Mouse (Mus musculus): Measurements from ENCODE around the gene Pmpca. TPM values are rescaled to one million over a fixed set of nuclear protein-coding genes. Genes with fewer than 3 reads are reported as not detected.
A peak's percentile ranks its signal among the peaks of the same experiment; 100 is the strongest.

Pmpca gene
- polyA plus RNA-seq, 1 experiment from 2014 or later = 103 TPM

GRCm38 (mm10) chr2:26437221-26437620, 48.1 kb downstream of the Pmpca start:
- no peak for ATAC-seq (replicated peaks; ENCODE audit: insufficient number of reproducible peaks, insufficient read depth, low FRiP score, low read depth)
- Histone ChIP-seq H3K27me3 (no peaks in the 10 kb centered on the region), H3K9me3 (replicated peaks) (no peaks in the 10 kb centered on the region), H3K27ac (no peak overlapping the region), H3K36me3 (peaks cover 78% of the 10 kb centered on the region), H3K4me1 (replicated peaks) (peaks cover 13% of the 10 kb centered on the region), H3K9ac (no peak overlapping the region), H3K4me2 (no peak overlapping the region), H3K4me3 (no peak overlapping the region)
- 47% methylated on average over 4 of the region's 4 CpGs for WGBS

- H3K27ac ChIP-seq = no peak overlapping the region
- WGBS = 85% methylated on average over 7 of the region's 7 CpGs
- H3K9ac ChIP-seq = no peak overlapping the region
- no peak for ATAC-seq (replicated peaks; ENCODE audit: insufficient number of reproducible peaks, insufficient read depth, low FRiP score, low read depth)
- H3K9me3 ChIP-seq (replicated peaks) = no peaks in the 10 kb centered on the region
- H3K4me3 ChIP-seq = no peak overlapping the region
- no peak overlapping the region for H3K4me2 ChIP-seq
- no peaks in the 10 kb centered on the region for H3K27me3 ChIP-seq
- H3K4me1 ChIP-seq (replicated peaks) = peaks cover 18% of the 10 kb centered on the region
- peaks cover 69% of the 10 kb centered on the region for H3K36me3 ChIP-seq
Measured at GRCm38 (mm10) chr2:26438373-26438772, 49.2 kb downstream of the Pmpca start.

- Histone ChIP-seq H3K9me3 (replicated peaks) (no peaks in the 10 kb centered on the region), H3K27ac (no peak overlapping the region), H3K4me2 (no peak overlapping the region), H3K9ac (no peak overlapping the region), H3K4me1 (replicated peaks) (peaks cover 28% of the 10 kb centered on the region), H3K4me3 (no peak overlapping the region), H3K27me3 (no peaks in the 10 kb centered on the region), H3K36me3 (peaks cover 56% of the 10 kb centered on the region)
- no peak for ATAC-seq (replicated peaks; ENCODE audit: insufficient number of reproducible peaks, insufficient read depth, low FRiP score, low read depth)
- 82% methylated on average over 6 of the region's 6 CpGs for WGBS
Measured at GRCm38 (mm10) chr2:26439671-26440070, 50.5 kb downstream of the Pmpca start.

- 90% methylated on average over 4 of the region's 4 CpGs for WGBS
- peaks cover 31% of the 10 kb centered on the region for H3K4me1 ChIP-seq (replicated peaks)
- no peak overlapping the region for H3K4me3 ChIP-seq
- no peaks in the 10 kb centered on the region for H3K9me3 ChIP-seq (replicated peaks)
- no peak for ATAC-seq (replicated peaks; ENCODE audit: insufficient number of reproducible peaks, insufficient read depth, low FRiP score, low read depth)
- H3K27ac ChIP-seq = no peak overlapping the region
- peaks cover 41% of the 10 kb centered on the region for H3K36me3 ChIP-seq
- no peak overlapping the region for H3K4me2 ChIP-seq
- H3K9ac ChIP-seq = no peak overlapping the region
- H3K27me3 ChIP-seq = no peaks in the 10 kb centered on the region
Measured at GRCm38 (mm10) chr2:26441261-26441660, 52.1 kb downstream of the Pmpca start.

- H3K27me3 ChIP-seq = no peaks in the 10 kb centered on the region
- WGBS = 61% methylated on average over 5 of the region's 5 CpGs
- H3K4me1 ChIP-seq (replicated peaks) = peaks cover 35% of the 10 kb centered on the region
- no peak overlapping the region for H3K4me3 ChIP-seq
- no peak overlapping the region for H3K4me2 ChIP-seq
- peaks cover 41% of the 10 kb centered on the region for H3K36me3 ChIP-seq
- no peaks in the 10 kb centered on the region for H3K9me3 ChIP-seq (replicated peaks)
- H3K9ac ChIP-seq = no peak overlapping the region
- no peak overlapping the region for H3K27ac ChIP-seq
- no peak for ATAC-seq (replicated peaks; ENCODE audit: insufficient number of reproducible peaks, insufficient read depth, low FRiP score, low read depth)
Measured at GRCm38 (mm10) chr2:26441688-26442087, 52.5 kb downstream of the Pmpca start.

- no peaks in the 10 kb centered on the region for H3K9me3 ChIP-seq (replicated peaks)
- H3K27me3 ChIP-seq = no peaks in the 10 kb centered on the region
- H3K4me2 ChIP-seq = no peak overlapping the region
- H3K36me3 ChIP-seq = peaks cover 39% of the 10 kb centered on the region
- no peak for ATAC-seq (replicated peaks; ENCODE audit: insufficient number of reproducible peaks, insufficient read depth, low FRiP score, low read depth)
- no peak overlapping the region for H3K27ac ChIP-seq
- 88% methylated on average over 1 of the region's 1 CpGs for WGBS
- no peak overlapping the region for H3K9ac ChIP-seq
- H3K4me3 ChIP-seq = no peak overlapping the region
- peaks cover 39% of the 10 kb centered on the region for H3K4me1 ChIP-seq (replicated peaks)
Measured at GRCm38 (mm10) chr2:26442843-26443242, 53.7 kb downstream of the Pmpca start.

- no peak for ATAC-seq (replicated peaks; ENCODE audit: insufficient number of reproducible peaks, insufficient read depth, low FRiP score, low read depth)
- Histone ChIP-seq H3K36me3 (peaks cover 28% of the 10 kb centered on the region), H3K9me3 (replicated peaks) (no peaks in the 10 kb centered on the region), H3K27ac (peak overlapping the region; percentile 90; the same call in 1 of the 2 replicates), H3K9ac (peak overlapping the region; percentile 86), H3K4me3 (peak overlapping the region; percentile 85), H3K27me3 (no peaks in the 10 kb centered on the region), H3K4me2 (peak overlapping the region; percentile 79), H3K4me1 (replicated peaks) (peaks cover 38% of the 10 kb centered on the region)
- WGBS = 13% methylated on average over 3 of the region's 3 CpGs
Measured at GRCm38 (mm10) chr2:26443876-26444275, 54.7 kb downstream of the Pmpca start.

GRCm38 (mm10) chr2:26444368-26444767, 55.2 kb downstream of the Pmpca start:
- WGBS = 1% methylated on average over 15 of the region's 15 CpGs
- ATAC-seq (replicated peaks; ENCODE audit: insufficient number of reproducible peaks, insufficient read depth, low FRiP score, low read depth) = no peak
- H3K27ac ChIP-seq = peak overlapping the region; percentile 90
- H3K4me2 ChIP-seq = peak overlapping the region; percentile 79
- H3K9me3 ChIP-seq (replicated peaks) = no peaks in the 10 kb centered on the region
- H3K9ac ChIP-seq = peak overlapping the region; percentile 86
- peaks cover 24% of the 10 kb centered on the region for H3K36me3 ChIP-seq
- peaks cover 41% of the 10 kb centered on the region for H3K4me1 ChIP-seq (replicated peaks)
- H3K27me3 ChIP-seq = no peaks in the 10 kb centered on the region
- peak overlapping the region; percentile 85 for H3K4me3 ChIP-seq

GRCm38 (mm10) chr2:26444946-26445665, 56.0 kb downstream of the Pmpca start, which contains the start of gene Sec16a:
Gene Sec16a, minus strand, starts transcription at chr2:26445216.
- peak; percentile 93 for ATAC-seq (replicated peaks; ENCODE audit: insufficient number of reproducible peaks, insufficient read depth, low FRiP score, low read depth)
- whole genome bisulfite sequencing = under 1% methylated on average over 60 of the region's 61 CpGs
- Histone ChIP-seq H3K36me3 (peaks cover 18% of the 10 kb centered on the region), H3K9me3 (replicated peaks) (no peaks in the 10 kb centered on the region), H3K4me3 (peak within 1 kb of the TSS; percentile 85), H3K4me2 (peak within 1 kb of the TSS; percentile 79), H3K27me3 (no peaks in the 10 kb centered on the region), H3K4me1 (replicated peaks) (peaks cover 47% of the 10 kb centered on the region), H3K27ac (peak within 1 kb of the TSS; percentile 98), H3K9ac (peak within 1 kb of the TSS; percentile 86)

- WGBS = under 1% methylated on average over 44 of the region's 44 CpGs
- peaks cover 51% of the 10 kb centered on the region for H3K4me1 ChIP-seq (replicated peaks)
- H3K9ac ChIP-seq = peak overlapping the region; percentile 76
- peak overlapping the region; percentile 98 for H3K27ac ChIP-seq
- H3K4me2 ChIP-seq = peak overlapping the region; percentile 77
- peak; percentile 86 for ATAC-seq (replicated peaks; ENCODE audit: insufficient number of reproducible peaks, insufficient read depth, low FRiP score, low read depth)
- peak overlapping the region; percentile 85 for H3K4me3 ChIP-seq
- H3K36me3 ChIP-seq = peaks cover 10% of the 10 kb centered on the region
- no peaks in the 10 kb centered on the region for H3K9me3 ChIP-seq (replicated peaks)
- H3K27me3 ChIP-seq = no peaks in the 10 kb centered on the region
Measured at GRCm38 (mm10) chr2:26445666-26446445, 56.7 kb downstream of the Pmpca start.

GRCm38 (mm10) chr2:26446671-26447070, 57.5 kb downstream of the Pmpca start:
- H3K9ac ChIP-seq = peak overlapping the region; percentile 76
- H3K4me3 ChIP-seq = peak overlapping the region; percentile 85
- peaks cover 2% of the 10 kb centered on the region; the same call in 1 of the 2 replicates for H3K36me3 ChIP-seq
- 65% methylated on average over 4 of the region's 4 CpGs for WGBS
- peak overlapping the region; percentile 77 for H3K4me2 ChIP-seq
- H3K4me1 ChIP-seq (replicated peaks) = peaks cover 58% of the 10 kb centered on the region
- no peak for ATAC-seq (replicated peaks; ENCODE audit: insufficient number of reproducible peaks, insufficient read depth, low FRiP score, low read depth)
- no peaks in the 10 kb centered on the region for H3K9me3 ChIP-seq (replicated peaks)
- H3K27me3 ChIP-seq = no peaks in the 10 kb centered on the region
- peak overlapping the region; percentile 98 for H3K27ac ChIP-seq
